Mouse (Mus musculus): ENCODE data around the gene Eif4g1. TPM values are rescaled to one million over a fixed set of nuclear protein-coding genes. Genes with fewer than 3 reads are reported as not detected.

Gene Eif4g1
- polyA plus RNA-seq, 1 experiment, result 125 TPM

DNA sequence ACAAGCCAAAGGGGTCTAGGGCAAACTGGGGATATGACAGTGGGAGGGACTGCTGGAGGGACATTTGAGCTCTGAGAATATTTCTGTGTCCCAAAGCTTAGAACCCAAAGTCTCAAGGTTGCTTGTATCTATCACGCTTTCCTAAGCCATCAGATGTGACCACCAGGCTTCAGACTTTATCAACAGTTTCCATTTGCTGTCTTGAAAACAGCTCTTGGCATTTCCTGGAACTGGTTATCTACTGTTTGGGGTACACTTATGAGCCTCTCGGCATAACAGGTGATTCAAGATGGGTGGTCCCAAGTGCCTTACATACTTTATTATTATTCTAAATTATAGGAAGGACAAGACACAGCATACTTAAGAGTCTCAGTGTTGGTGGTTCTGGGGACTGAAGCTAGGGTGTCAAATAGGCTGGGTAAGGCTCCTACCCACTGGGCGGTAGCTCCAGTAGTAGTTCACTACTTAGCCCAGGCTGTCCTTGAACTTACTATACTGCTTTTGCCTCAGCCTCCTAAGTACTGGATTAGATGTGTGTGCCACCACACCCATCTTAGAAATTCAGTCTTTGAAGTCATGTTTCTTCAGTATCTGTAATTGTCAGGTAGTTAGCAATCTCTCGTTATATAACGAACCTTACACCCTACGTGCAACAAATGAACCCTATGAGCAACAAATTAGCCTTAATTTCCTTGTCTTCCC, 35.7 kb downstream of the Eif4g1 start:
- TF ChIP-seq CTCF (IDR thresholded peaks at IDR 0.05; ENCODE audit: control insufficient read depth, insufficient read depth, low read length), result no peak
- no peak for TF ChIP-seq POLR2A (IDR thresholded peaks at IDR 0.05; ENCODE audit: borderline replicate concordance, control insufficient read depth, low read depth, low read length)
- Histone ChIP-seq H3K4me1 (ENCODE audit: control insufficient read depth, insufficient read depth, low read length) (no peaks in the 10 kb centered on the region; the same call in 1 of the 2 replicates), H3K4me3 (replicated peaks; ENCODE audit: control insufficient read depth, low read depth, low read length) (no peak overlapping the region), H3K27ac (ENCODE audit: control insufficient read depth, insufficient read depth, low read depth, low read length, poor library complexity) (no peak overlapping the region)
- WGBS, result 63% methylated on average over 6 of the region's 6 CpGs

- Histone ChIP-seq H3K4me1 (ENCODE audit: control insufficient read depth, insufficient read depth, low read length) (no peaks in the 10 kb centered on the region; the same call in 1 of the 2 replicates), H3K27ac (ENCODE audit: control insufficient read depth, insufficient read depth, low read depth, low read length, poor library complexity) (no peak overlapping the region), H3K4me3 (replicated peaks; ENCODE audit: control insufficient read depth, low read depth, low read length) (no peak overlapping the region)
- 34% methylated on average over 3 of the region's 3 CpGs for WGBS
- no peak for TF ChIP-seq CTCF (IDR thresholded peaks at IDR 0.05; ENCODE audit: control insufficient read depth, insufficient read depth, low read length)
- TF ChIP-seq POLR2A (IDR thresholded peaks at IDR 0.05; ENCODE audit: borderline replicate concordance, control insufficient read depth, low read depth, low read length), result no peak
Measured at GRCm38 (mm10) chr16:20705786-20706185, 37.7 kb downstream of the Eif4g1 start.

DNA sequence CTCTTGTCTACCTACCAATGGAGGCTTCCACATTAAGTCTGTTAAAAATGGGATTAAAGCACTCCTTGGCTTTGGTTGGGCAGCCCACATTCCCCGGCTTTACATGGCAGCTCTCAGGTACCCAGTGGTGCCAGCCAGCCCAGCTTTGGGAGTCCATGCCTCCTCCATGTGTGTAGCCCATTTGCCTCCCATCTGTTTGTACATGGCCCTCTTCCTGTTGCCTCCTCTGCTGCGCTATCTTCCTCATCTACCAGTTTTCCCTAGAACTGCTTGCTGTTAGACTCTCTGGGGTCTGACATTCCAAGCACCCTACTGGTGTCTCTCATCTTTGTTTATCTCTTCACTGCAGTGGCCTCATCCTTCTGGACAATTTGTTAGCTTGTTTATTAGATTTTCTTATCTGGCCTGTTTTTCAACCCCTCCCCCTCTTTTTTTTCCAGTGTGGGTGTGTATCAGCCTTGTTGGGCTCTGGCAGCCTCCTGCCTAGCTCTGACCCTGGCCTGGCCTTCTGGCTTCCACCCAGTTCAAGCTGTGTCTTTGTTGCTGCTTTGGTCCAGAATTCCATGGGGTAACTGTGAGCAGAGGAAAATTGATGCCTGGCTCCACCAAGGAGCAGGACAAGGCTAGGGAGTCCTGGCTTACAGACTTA, 38.4 kb downstream of the Eif4g1 start:
- WGBS, result 92% methylated on average over 2 of the region's 2 CpGs

GRCm38 (mm10) chr16:20708220-20708938, 40.3 kb downstream of the Eif4g1 start:
- Histone ChIP-seq H3K4me3 (replicated peaks; ENCODE audit: control insufficient read depth, low read depth, low read length) (no peak overlapping the region), H3K4me1 (ENCODE audit: control insufficient read depth, insufficient read depth, low read length) (no peaks in the 10 kb centered on the region; the same call in 1 of the 2 replicates), H3K27ac (ENCODE audit: control insufficient read depth, insufficient read depth, low read depth, low read length, poor library complexity) (no peak overlapping the region)
- WGBS, result 91% methylated on average over 21 of the region's 21 CpGs
- TF ChIP-seq POLR2A (IDR thresholded peaks at IDR 0.05; ENCODE audit: borderline replicate concordance, control insufficient read depth, low read depth, low read length) (no peak), CTCF (IDR thresholded peaks at IDR 0.05; ENCODE audit: control insufficient read depth, insufficient read depth, low read length) (no peak)

More for the DNA sequence above, 38.4 kb downstream of the Eif4g1 start:
- H3K27ac ChIP-seq (ENCODE audit: control insufficient read depth, insufficient read depth, low read depth, low read length, poor library complexity), result no peak overlapping the region
- no peaks in the 10 kb centered on the region; the same call in 1 of the 2 replicates for H3K4me1 ChIP-seq (ENCODE audit: control insufficient read depth, insufficient read depth, low read length)
- TF ChIP-seq CTCF (IDR thresholded peaks at IDR 0.05; ENCODE audit: control insufficient read depth, insufficient read depth, low read length) (no peak), POLR2A (IDR thresholded peaks at IDR 0.05; ENCODE audit: borderline replicate concordance, control insufficient read depth, low read depth, low read length) (no peak)
- no peak overlapping the region for H3K4me3 ChIP-seq (replicated peaks; ENCODE audit: control insufficient read depth, low read depth, low read length)

DNA sequence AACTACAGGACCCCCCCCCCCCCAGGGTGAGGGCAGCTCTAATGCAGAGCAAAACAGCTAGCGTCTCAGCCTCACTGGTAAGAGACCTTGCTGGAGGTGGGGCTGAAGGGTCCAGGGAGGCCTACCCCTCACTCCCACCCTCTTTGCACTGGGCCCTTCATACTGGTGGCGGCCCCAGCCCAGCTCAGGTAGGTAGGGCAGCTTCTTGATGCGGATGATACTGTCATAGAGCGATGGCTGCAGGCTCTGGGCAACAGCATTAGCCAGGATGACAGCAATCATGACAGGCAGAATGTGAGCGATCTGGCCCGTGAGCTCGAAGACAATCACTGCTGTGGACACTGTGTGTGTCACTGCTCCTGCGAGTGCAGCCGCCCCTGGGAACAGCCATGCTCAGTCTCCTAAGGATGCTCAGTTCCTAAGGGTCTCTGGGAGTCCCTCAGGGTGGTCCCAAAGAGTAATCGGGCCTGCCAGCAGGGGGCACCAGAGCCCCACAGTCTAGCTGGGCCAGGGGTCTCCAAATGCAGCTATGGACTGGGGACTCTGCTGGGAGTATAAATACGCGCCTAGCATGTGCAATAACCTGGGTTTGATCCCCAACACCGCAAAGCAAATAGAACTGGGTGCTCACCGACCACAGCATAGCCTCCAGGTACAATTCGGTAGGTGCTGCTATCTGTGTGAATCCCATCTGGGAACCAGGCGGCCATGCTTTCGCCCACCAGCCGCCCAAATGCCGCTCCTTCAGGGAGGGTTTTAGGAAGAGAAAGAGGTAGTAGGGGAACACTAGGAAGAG, 41.0 kb downstream of the Eif4g1 start:
- H3K4me3 ChIP-seq (replicated peaks; ENCODE audit: control insufficient read depth, low read depth, low read length), result no peak overlapping the region
- H3K4me1 ChIP-seq (ENCODE audit: control insufficient read depth, insufficient read depth, low read length), result no peaks in the 10 kb centered on the region
- TF ChIP-seq POLR2A (IDR thresholded peaks at IDR 0.05; ENCODE audit: borderline replicate concordance, control insufficient read depth, low read depth, low read length) (no peak), CTCF (IDR thresholded peaks at IDR 0.05; ENCODE audit: control insufficient read depth, insufficient read depth, low read length) (peak; percentile 59)
- 83% methylated on average over 19 of the region's 19 CpGs for WGBS
- no peak overlapping the region for H3K27ac ChIP-seq (ENCODE audit: control insufficient read depth, insufficient read depth, low read depth, low read length, poor library complexity)

DNA sequence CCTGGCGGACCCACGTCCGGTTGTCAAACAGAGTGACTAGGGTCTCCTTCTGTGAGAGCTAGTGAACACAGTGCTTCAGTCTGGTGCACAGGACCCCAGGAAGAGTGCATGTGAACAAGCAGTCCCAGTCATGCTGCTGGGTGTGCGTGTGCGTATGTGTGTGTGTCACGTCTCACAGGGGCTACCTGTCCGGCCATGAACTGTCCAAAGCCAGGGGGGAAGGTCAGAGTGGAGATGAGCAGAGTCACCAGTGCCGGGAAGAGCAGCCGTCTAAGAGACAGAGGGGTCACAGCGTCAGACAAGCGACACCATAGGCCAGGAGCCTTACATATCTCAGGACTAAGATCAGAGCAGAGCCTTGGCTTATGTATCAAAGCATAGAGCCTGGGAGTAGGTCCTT, 42.3 kb downstream of the Eif4g1 start:
- TF ChIP-seq CTCF (IDR thresholded peaks at IDR 0.05; ENCODE audit: control insufficient read depth, insufficient read depth, low read length) (no peak), POLR2A (IDR thresholded peaks at IDR 0.05; ENCODE audit: borderline replicate concordance, control insufficient read depth, low read depth, low read length) (no peak)
- 92% methylated on average over 11 of the region's 11 CpGs for WGBS
- H3K27ac ChIP-seq (ENCODE audit: control insufficient read depth, insufficient read depth, low read depth, low read length, poor library complexity), result no peak overlapping the region
- no peak overlapping the region for H3K4me3 ChIP-seq (replicated peaks; ENCODE audit: control insufficient read depth, low read depth, low read length)
- no peaks in the 10 kb centered on the region for H3K4me1 ChIP-seq (ENCODE audit: control insufficient read depth, insufficient read depth, low read length)

DNA sequence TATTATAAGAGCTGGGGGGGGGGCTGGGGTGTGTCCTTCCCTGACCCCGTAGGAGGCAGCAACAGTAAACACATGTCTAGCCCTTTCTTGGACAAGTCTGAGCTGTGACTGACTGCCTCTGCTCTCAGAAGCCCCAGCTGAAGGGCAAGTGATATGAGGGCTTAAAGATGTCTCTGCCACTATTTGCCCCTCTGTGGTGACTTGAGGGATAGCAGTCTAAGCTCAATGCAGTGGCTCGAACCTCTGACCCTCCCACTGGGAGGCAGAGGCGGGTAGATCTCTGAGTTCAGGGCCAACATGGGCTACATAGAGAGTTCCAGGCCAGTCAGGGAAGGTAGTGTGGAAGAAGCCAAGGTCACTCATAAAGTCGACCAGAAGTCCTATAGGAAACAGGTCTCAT, 42.7 kb downstream of the Eif4g1 start:
- WGBS, result 59% methylated on average over 4 of the region's 4 CpGs
- Histone ChIP-seq H3K4me3 (replicated peaks; ENCODE audit: control insufficient read depth, low read depth, low read length) (no peak overlapping the region), H3K4me1 (ENCODE audit: control insufficient read depth, insufficient read depth, low read length) (no peaks in the 10 kb centered on the region), H3K27ac (ENCODE audit: control insufficient read depth, insufficient read depth, low read depth, low read length, poor library complexity) (no peak overlapping the region)
- no peak for TF ChIP-seq POLR2A (IDR thresholded peaks at IDR 0.05; ENCODE audit: borderline replicate concordance, control insufficient read depth, low read depth, low read length)
